Mouse (Mus musculus) ES-Bruce4 (cell line): ENCODE data around the gene 9130023H24Rik.

ENCODE experiments used
- CTCF ChIP-seq: IDR thresholded peaks from one replicate; pipeline ENCODE4 v1.8.1; 2011; ENCODE audit warnings: low read depth, low read length
- EP300 ChIP-seq: IDR thresholded peaks from 2 replicates; pipeline ENCODE4 v1.6.1; 2011; ENCODE audit warnings: low read depth, low read length; ENCODE audit not compliant: insufficient read depth
- POLR2A ChIP-seq: IDR thresholded peaks from one replicate; pipeline ENCODE4 v1.8.1; 2011; ENCODE audit warnings: low read length; ENCODE audit not compliant: insufficient read depth

DNA sequence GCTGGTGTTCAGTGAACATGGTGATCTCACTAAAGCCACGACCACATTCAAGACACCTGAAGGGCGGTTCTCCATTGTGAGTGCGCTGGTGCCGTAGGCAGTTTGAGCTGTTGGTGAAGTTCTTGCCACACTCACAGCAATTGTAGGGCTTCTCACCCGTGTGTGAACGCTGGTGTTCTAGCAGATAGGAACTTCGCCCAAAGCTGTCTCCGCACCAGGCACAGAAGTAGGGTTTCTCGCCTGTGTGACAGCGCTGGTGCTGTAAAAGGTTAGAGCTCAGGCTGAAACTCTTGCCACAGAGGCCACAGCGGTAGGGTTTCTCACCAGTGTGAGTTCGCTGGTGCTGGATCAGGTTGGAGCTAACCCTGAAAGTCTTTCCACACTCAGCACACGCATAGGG is 1.4 kb downstream of the 9130023H24Rik start:
- TF ChIP-seq CTCF (no peak), POLR2A (no peak), EP300 (no peak)
